Mouse (Mus musculus) stomach, embryonic 14.5 days (tissue): Measurements from ENCODE around the gene Cfap74. TPM values are rescaled to one million over a fixed set of nuclear protein-coding genes. Genes with fewer than 3 reads are reported as not detected.
"Not testable (repeated sequence)": the region's sequence is repeated elsewhere in the genome, so short reads cannot be mapped to it uniquely, and the experiment has no call there.

ENCODE experiments used
- ATAC-seq: fragments of 200-750 bp; cut with Nextera tagmentation; 2 replicates; pipeline ENCODE4 v1.8.0; 2017; ENCODE audit warnings: low read depth, moderate TSS enrichment; ENCODE audit not compliant: insufficient number of reproducible peaks, insufficient read depth, low FRiP score
- H3K27ac ChIP-seq: fragments of 300-500 bp; sonication (generic); 2 replicates; pipeline ENCODE4 v1.5.1; 2014; ENCODE audit warnings: mild to moderate bottlenecking, low read length, moderate library complexity, mixed read lengths
- H3K27me3 ChIP-seq: fragments of 300-500 bp; sonication (generic); 2 replicates; pipeline ENCODE4 v1.6.1; 2014; ENCODE audit warnings: low read length, control low read depth, mixed read lengths; ENCODE audit not compliant: control insufficient read depth, insufficient read depth
- H3K36me3 ChIP-seq: fragments of 300-500 bp; sonication (generic); 2 replicates; pipeline ENCODE4 v1.6.1; 2014; ENCODE audit warnings: mild to moderate bottlenecking, control low read depth, low read length, moderate library complexity, mixed read lengths; ENCODE audit not compliant: control insufficient read depth, insufficient read depth
- H3K4me1 ChIP-seq: fragments of 300-500 bp; sonication (generic); 2 replicates; pipeline ENCODE4 v1.6.1; 2014; ENCODE audit warnings: low read length, control low read depth, mixed read lengths; ENCODE audit not compliant: control insufficient read depth, insufficient read depth
- H3K4me2 ChIP-seq: fragments of 300-500 bp; sonication (generic); replicated peaks from 2 replicates; pipeline ENCODE4 v1.6.1; 2014; ENCODE audit warnings: low read depth, low read length, control low read depth
- H3K4me3 ChIP-seq: fragments of 300-500 bp; sonication (generic); 2 replicates; pipeline ENCODE4 v1.5.1; 2014; ENCODE audit warnings: low read depth, low read length, control low read depth
- H3K9ac ChIP-seq: fragments of 300-500 bp; sonication (generic); replicated peaks from 2 replicates; pipeline ENCODE4 v1.6.1; 2014; ENCODE audit warnings: low read depth, mild to moderate bottlenecking, control low read depth, low read length, moderate library complexity, mixed read lengths
- H3K9me3 ChIP-seq: fragments of 300-500 bp; sonication (generic); 2 replicates; pipeline ENCODE4 v1.6.1; 2016; ENCODE audit warnings: low read depth, low read length, control low read depth; ENCODE audit not compliant: control insufficient read depth
- WGBS: fragments of 180-500 bp; shearing (Covaris S2); extraction: QIAGEN DNeasy Blood & Tissue Kit; methylation state at CpG from one replicate; pipeline ENCODE4 v1.1.7; 2014; 5-methylcytosine and 5-hydroxymethylcytosine counted together
- polyA plus RNA-seq: library from polyadenylated mRNA; unstranded; fragments of >200 nt; fragmentation: Nextera tagmentation; extraction: Ambion mirVana; gene quantifications from 2 replicates; pipeline ENCODE4 v1.2.1, GENCODE M21; 2014

Gene Cfap74
- polyA plus RNA-seq, 1 experiment from 2014 or later, result 3.8 TPM

- H3K4me2 ChIP-seq, result no peak overlapping the region
- 90% methylated on average over 3 of the region's 3 CpGs for WGBS
- no peak overlapping the region for H3K9ac ChIP-seq
- H3K27me3 ChIP-seq, result no peaks in the 10 kb centered on the region
- no peaks in the 10 kb centered on the region for H3K36me3 ChIP-seq
- H3K4me3 ChIP-seq, result no peak overlapping the region
- H3K9me3 ChIP-seq, result no peaks in the 10 kb centered on the region
- ATAC-seq, result no peak
- H3K4me1 ChIP-seq, result no peaks in the 10 kb centered on the region
- H3K27ac ChIP-seq, result no peak overlapping the region
Measured at GRCm38 (mm10) chr4:155420137-155420536, 11.1 kb downstream of the Cfap74 start.

DNA sequence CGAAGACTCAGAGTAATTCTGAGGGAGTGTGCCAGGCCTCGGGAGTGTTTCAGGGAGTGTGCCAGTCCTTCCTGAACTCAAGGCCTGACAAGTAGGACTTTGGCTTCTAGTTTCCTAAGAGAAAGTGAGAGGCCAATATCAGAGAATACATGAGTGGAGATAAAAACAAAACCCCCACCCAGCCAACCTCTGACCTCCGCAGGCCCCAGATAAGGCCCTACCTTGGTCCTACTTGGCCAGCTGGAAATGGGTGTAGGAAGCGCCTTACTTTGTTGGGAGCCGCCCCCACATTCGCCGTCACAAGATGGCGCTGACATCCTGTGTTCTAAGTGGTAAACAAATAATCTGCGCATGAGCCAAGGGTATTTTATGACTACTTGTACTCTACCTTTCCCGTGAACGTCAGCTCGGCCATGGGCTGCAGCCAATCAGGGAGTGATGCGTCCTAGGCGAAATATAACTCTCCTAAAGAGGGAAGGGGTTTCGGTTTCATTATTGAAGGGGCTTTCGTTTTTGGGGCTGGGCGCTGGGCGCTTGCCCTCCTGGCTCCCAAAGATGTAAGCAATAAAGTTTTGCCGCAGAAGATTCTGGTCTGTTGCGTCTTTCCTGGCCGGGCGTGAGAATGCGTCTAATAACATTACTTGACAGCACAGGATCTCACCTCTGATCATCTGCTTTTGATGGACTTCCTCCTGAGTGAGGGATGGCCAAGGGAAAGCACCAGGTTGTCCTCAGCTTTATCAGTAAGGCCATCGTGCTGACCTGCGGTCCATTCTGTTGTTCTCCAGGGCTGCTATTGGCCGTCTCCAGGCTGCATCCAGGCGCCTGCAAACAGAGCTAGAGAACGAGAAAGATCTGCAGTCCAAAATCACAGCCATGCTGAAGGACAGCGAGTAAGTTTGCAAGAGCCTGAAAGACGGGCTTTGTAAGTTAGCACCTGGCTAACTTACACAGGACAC is 12.7 kb downstream of the Cfap74 start:
- WGBS, result 78% methylated on average over 21 of the region's 30 CpGs
- H3K27me3 ChIP-seq, H3K4me1 ChIP-seq, H3K4me2 ChIP-seq, ATAC-seq, H3K4me3 ChIP-seq, H3K9me3 ChIP-seq, H3K36me3 ChIP-seq, H3K27ac ChIP-seq, H3K9ac ChIP-seq: not testable (repeated sequence)

- Histone ChIP-seq H3K4me2 (no peak overlapping the region), H3K4me1 (no peaks in the 10 kb centered on the region), H3K27ac (no peak overlapping the region), H3K9me3 (no peaks in the 10 kb centered on the region), H3K36me3 (no peaks in the 10 kb centered on the region), H3K4me3 (no peak overlapping the region), H3K9ac (no peak overlapping the region), H3K27me3 (no peaks in the 10 kb centered on the region)
- 82% methylated on average over 5 of the region's 5 CpGs for WGBS
- no peak for ATAC-seq
Measured at GRCm38 (mm10) chr4:155423988-155424387, 15.0 kb downstream of the Cfap74 start.

- H3K4me2 ChIP-seq, result no peak overlapping the region
- H3K27ac ChIP-seq, result no peak overlapping the region
- no peaks in the 10 kb centered on the region for H3K9me3 ChIP-seq
- no peaks in the 10 kb centered on the region for H3K4me1 ChIP-seq
- H3K9ac ChIP-seq, result no peak overlapping the region
- no peaks in the 10 kb centered on the region for H3K36me3 ChIP-seq
- 79% methylated on average over 6 of the region's 6 CpGs for WGBS
- no peaks in the 10 kb centered on the region for H3K27me3 ChIP-seq
- no peak for ATAC-seq
- H3K4me3 ChIP-seq, result no peak overlapping the region
Measured at GRCm38 (mm10) chr4:155426272-155426671, 17.3 kb downstream of the Cfap74 start.

DNA sequence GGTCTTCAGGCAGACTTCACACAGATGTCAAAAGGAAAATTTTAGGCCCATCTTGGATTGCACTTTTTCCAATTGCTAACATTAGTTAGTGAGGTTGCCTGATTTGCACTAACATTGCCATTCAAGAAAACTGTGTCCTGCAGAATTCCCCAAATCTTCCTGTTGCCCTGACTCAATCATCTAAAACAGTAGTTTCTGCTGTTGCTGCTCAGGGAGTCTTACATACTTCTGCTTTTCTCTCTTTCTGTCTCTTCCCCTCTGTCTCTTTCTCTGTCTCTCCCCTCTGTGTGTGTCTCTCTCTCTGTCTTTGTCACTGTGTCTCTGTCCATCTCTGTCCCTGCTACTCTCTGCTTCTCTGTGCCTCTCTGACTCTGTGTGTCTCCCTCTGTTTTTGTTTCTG is 19.5 kb downstream of the Cfap74 start:
- Histone ChIP-seq H3K9me3 (no peaks in the 10 kb centered on the region), H3K9ac (no peak overlapping the region), H3K36me3 (no peaks in the 10 kb centered on the region), H3K27ac (no peak overlapping the region), H3K4me1 (no peaks in the 10 kb centered on the region), H3K4me3 (no peak overlapping the region), H3K4me2 (no peak overlapping the region), H3K27me3 (no peaks in the 10 kb centered on the region)
- no peak for ATAC-seq

- Histone ChIP-seq H3K4me3 (no peak overlapping the region), H3K9me3 (no peaks in the 10 kb centered on the region), H3K4me1 (no peaks in the 10 kb centered on the region), H3K27me3 (no peaks in the 10 kb centered on the region), H3K4me2 (no peak overlapping the region), H3K9ac (no peak overlapping the region), H3K27ac (no peak overlapping the region), H3K36me3 (no peaks in the 10 kb centered on the region)
- no peak for ATAC-seq
- 93% methylated on average over 3 of the region's 3 CpGs for WGBS
Measured at GRCm38 (mm10) chr4:155429202-155429601, 20.2 kb downstream of the Cfap74 start.

DNA sequence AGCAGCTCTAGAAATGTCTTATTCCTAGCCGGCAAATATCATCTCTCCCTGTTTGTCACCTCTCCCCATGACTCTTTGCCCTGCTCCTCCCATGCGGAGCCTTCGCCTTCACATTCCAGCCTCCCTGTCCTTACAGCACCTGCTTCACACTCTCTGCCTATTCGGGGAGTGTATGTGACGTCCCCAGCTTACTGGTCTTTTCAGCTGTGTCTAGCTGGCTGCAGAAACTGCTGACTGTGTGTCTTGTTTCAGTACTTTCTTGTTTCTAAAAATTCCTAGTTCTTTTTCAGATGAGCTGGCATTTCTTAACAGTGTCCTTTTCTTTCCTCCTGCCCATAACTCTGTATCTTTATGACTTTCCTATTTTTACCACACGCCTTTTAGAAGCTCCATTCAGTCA is 23.4 kb downstream of the Cfap74 start:
- H3K4me3 ChIP-seq, result no peak overlapping the region
- H3K4me1 ChIP-seq, result no peaks in the 10 kb centered on the region
- no peak overlapping the region for H3K4me2 ChIP-seq
- H3K9ac ChIP-seq, result no peak overlapping the region
- no peaks in the 10 kb centered on the region for H3K36me3 ChIP-seq
- no peaks in the 10 kb centered on the region for H3K9me3 ChIP-seq
- no peak for ATAC-seq
- H3K27ac ChIP-seq, result no peak overlapping the region
- H3K27me3 ChIP-seq, result no peaks in the 10 kb centered on the region
- 78% methylated on average over 6 of the region's 6 CpGs for WGBS

- no peaks in the 10 kb centered on the region for H3K9me3 ChIP-seq
- no peak overlapping the region for H3K27ac ChIP-seq
- H3K4me1 ChIP-seq, result no peaks in the 10 kb centered on the region
- H3K36me3 ChIP-seq, result no peaks in the 10 kb centered on the region
- no peak overlapping the region for H3K4me2 ChIP-seq
- no peak overlapping the region for H3K9ac ChIP-seq
- no peak overlapping the region for H3K4me3 ChIP-seq
- ATAC-seq, result no peak
- no peaks in the 10 kb centered on the region for H3K27me3 ChIP-seq
- WGBS, result 82% methylated on average over 5 of the region's 5 CpGs
Measured at GRCm38 (mm10) chr4:155433993-155434392, 25.0 kb downstream of the Cfap74 start.

GRCm38 (mm10) chr4:155442808-155443207 is 33.8 kb downstream of the Cfap74 start:
- H3K36me3 ChIP-seq, result no peaks in the 10 kb centered on the region
- H3K4me2 ChIP-seq, result no peak overlapping the region
- 74% methylated on average over 3 of the region's 3 CpGs for WGBS
- no peak overlapping the region for H3K9ac ChIP-seq
- H3K27ac ChIP-seq, result no peak overlapping the region
- no peaks in the 10 kb centered on the region for H3K4me1 ChIP-seq
- no peak overlapping the region for H3K4me3 ChIP-seq
- no peak for ATAC-seq
- H3K9me3 ChIP-seq, result no peaks in the 10 kb centered on the region
- no peaks in the 10 kb centered on the region for H3K27me3 ChIP-seq
